Mouse (Mus musculus) splenic B cell, adult 2 months (primary cell): Measurements from ENCODE around the gene Ttll11.

ENCODE experiments used
- DNase-seq: peaks from one replicate; pipeline ENCODE4 v3.0.0-alpha.2; 2011; ENCODE audit warnings: low read depth, low spot score
- H3K27me3 ChIP-seq: 2 replicates; pipeline ENCODE4 v1.6.1; 2012; ENCODE audit warnings: mild to moderate bottlenecking, low read length, moderate library complexity, mixed read lengths; ENCODE audit not compliant: control insufficient read depth, poor library complexity, insufficient read depth, severe bottlenecking
- H3K36me3 ChIP-seq: 2 replicates; pipeline ENCODE4 v1.6.1; 2012; ENCODE audit warnings: mild to moderate bottlenecking, low read length, moderate library complexity, mixed read lengths; ENCODE audit not compliant: control insufficient read depth, poor library complexity, insufficient read depth, severe bottlenecking

Gene Ttll11

GRCm38 (mm10) chr2:35899135-35899474 lies 80.6 kb downstream of the Ttll11 start:
- Histone ChIP-seq H3K27me3 (no peaks in the 10 kb centered on the region; the same call in 1 of the 2 replicates), H3K36me3 (no peaks in the 10 kb centered on the region)
- DNase-seq: no peak

GRCm38 (mm10) chr2:35898425-35899134 lies 81.1 kb downstream of the Ttll11 start:
- DNase-seq: peak; percentile 57
- Histone ChIP-seq H3K36me3 (no peaks in the 10 kb centered on the region), H3K27me3 (no peaks in the 10 kb centered on the region; the same call in 1 of the 2 replicates)

- no peak for DNase-seq
- Histone ChIP-seq H3K36me3 (no peaks in the 10 kb centered on the region), H3K27me3 (no peaks in the 10 kb centered on the region; the same call in 1 of the 2 replicates)
These were observed 82.6 kb downstream of the Ttll11 start for GRCm38 (mm10) chr2:35897125-35897524.

- no peak for DNase-seq
- no peaks in the 10 kb centered on the region; the same call in 1 of the 2 replicates for H3K27me3 ChIP-seq
- H3K36me3 ChIP-seq: no peaks in the 10 kb centered on the region
These were observed 85.2 kb downstream of the Ttll11 start for GRCm38 (mm10) chr2:35894512-35894911.

- no peak for DNase-seq
- Histone ChIP-seq H3K36me3 (no peaks in the 10 kb centered on the region), H3K27me3 (no peaks in the 10 kb centered on the region; the same call in 1 of the 2 replicates)
These were observed 89.1 kb downstream of the Ttll11 start for GRCm38 (mm10) chr2:35890635-35891034.

- DNase-seq: no peak
- Histone ChIP-seq H3K27me3 (no peaks in the 10 kb centered on the region; the same call in 1 of the 2 replicates), H3K36me3 (no peaks in the 10 kb centered on the region)
These were observed 89.9 kb downstream of the Ttll11 start for GRCm38 (mm10) chr2:35889776-35890175.

- no peak for DNase-seq
- H3K27me3 ChIP-seq: no peaks in the 10 kb centered on the region
These were observed 95.4 kb downstream of the Ttll11 start for GRCm38 (mm10) chr2:35884296-35884695.

GRCm38 (mm10) chr2:35882336-35882987 lies 97.3 kb downstream of the Ttll11 start:
- no peaks in the 10 kb centered on the region for H3K36me3 ChIP-seq
- no peaks in the 10 kb centered on the region for H3K27me3 ChIP-seq
- DNase-seq: no peak

More at GRCm38 (mm10) chr2:35884296-35884695, 95.4 kb downstream of the Ttll11 start:
- H3K36me3 ChIP-seq: no peaks in the 10 kb centered on the region

- DNase-seq: no peak
- H3K27me3 ChIP-seq: no peaks in the 10 kb centered on the region
- H3K36me3 ChIP-seq: no peaks in the 10 kb centered on the region
These were observed 97.8 kb downstream of the Ttll11 start for GRCm38 (mm10) chr2:35881896-35882295.

GRCm38 (mm10) chr2:35880362-35880761 lies 99.4 kb downstream of the Ttll11 start:
- DNase-seq: no peak
- no peaks in the 10 kb centered on the region for H3K36me3 ChIP-seq
- no peaks in the 10 kb centered on the region for H3K27me3 ChIP-seq

GRCm38 (mm10) chr2:35879887-35880286 lies 99.8 kb downstream of the Ttll11 start:
- Histone ChIP-seq H3K27me3 (no peaks in the 10 kb centered on the region), H3K36me3 (no peaks in the 10 kb centered on the region)
- no peak for DNase-seq

- no peak for DNase-seq
- H3K27me3 ChIP-seq: no peaks in the 10 kb centered on the region
- no peaks in the 10 kb centered on the region for H3K36me3 ChIP-seq
These were observed 101.2 kb downstream of the Ttll11 start for GRCm38 (mm10) chr2:35878506-35878905.

GRCm38 (mm10) chr2:35875572-35875971 lies 104.1 kb downstream of the Ttll11 start:
- Histone ChIP-seq H3K36me3 (no peaks in the 10 kb centered on the region), H3K27me3 (no peaks in the 10 kb centered on the region)
- no peak for DNase-seq

GRCm38 (mm10) chr2:35874421-35874820 lies 105.3 kb downstream of the Ttll11 start:
- Histone ChIP-seq H3K36me3 (no peaks in the 10 kb centered on the region), H3K27me3 (no peaks in the 10 kb centered on the region)
- DNase-seq: no peak

GRCm38 (mm10) chr2:35869165-35869564 lies 110.5 kb downstream of the Ttll11 start:
- no peaks in the 10 kb centered on the region for H3K36me3 ChIP-seq
- no peak for DNase-seq

More at GRCm38 (mm10) chr2:35869165-35869564, 110.5 kb downstream of the Ttll11 start:
- no peaks in the 10 kb centered on the region for H3K27me3 ChIP-seq
